Comparison of ENCODE assay signal across 34 mouse cellular contexts in genomic region chr5:64643584-64643983, GRCm38 (mm10).
"Had no signal": no experiment of that assay in that cellular context is flagged by ENCODE, and none has a peak within 500 bp of the region (broad histone marks: within the 10 kb centered on the region; RNA-seq: fewer than 3 reads in every experiment).

No protein-coding gene starts in this region.

- DNase-seq: heart, postnatal 10 days; heart, postnatal 36 days; heart, postnatal 4 days; kidney, adult 11 months; kidney, adult 18-20 months; kidney, adult 2 months; kidney, adult 8-10 months; kidney, adult 9 months; kidney, postnatal 10 days; kidney, postnatal 14 days; kidney, postnatal 25 days; kidney, postnatal 36 days; kidney, postnatal 4 days; layer of hippocampus, adult 9-11 months; layer of hippocampus, postnatal 36 days had no signal

- H3K9ac ChIP-seq: heart, embryonic 12.5 days; heart, embryonic 13.5 days; heart, embryonic 15.5 days; hindbrain, embryonic 12.5 days; hindbrain, embryonic 13.5 days; hindbrain, embryonic 14.5 days; hindbrain, embryonic 15.5 days; intestine, embryonic 15.5 days; kidney, embryonic 15.5 days had no signal

- H3K27ac ChIP-seq: heart, embryonic 10.5 days; heart, embryonic 13.5 days; heart, embryonic 15.5 days; hindbrain, embryonic 10.5 days; hindbrain, embryonic 12.5 days; hindbrain, embryonic 13.5 days; hindbrain, embryonic 14.5 days; hindbrain, embryonic 15.5 days; hindbrain, postnatal 0 days; intestine, embryonic 15.5 days; kidney, embryonic 15.5 days; kidney, postnatal 0 days; layer of hippocampus, adult 2 months; left cerebral cortex, adult 2 months had no signal

- H3K4me3 ChIP-seq: heart, embryonic 10.5 days; heart, embryonic 12.5 days; heart, embryonic 13.5 days; heart, embryonic 15.5 days; hindbrain, embryonic 10.5 days; hindbrain, embryonic 12.5 days; hindbrain, embryonic 13.5 days; hindbrain, embryonic 15.5 days; intestine, embryonic 15.5 days; kidney, embryonic 15.5 days; layer of hippocampus, adult 2 months; left cerebral cortex, adult 2 months had no signal

- H3K27me3 ChIP-seq: heart, embryonic 12.5 days; heart, embryonic 13.5 days; heart, embryonic 15.5 days; hindbrain, embryonic 12.5 days; hindbrain, embryonic 13.5 days; hindbrain, embryonic 15.5 days; intestine, embryonic 15.5 days; kidney, embryonic 15.5 days had no signal

- H3K36me3 ChIP-seq: heart, embryonic 10.5 days; heart, embryonic 12.5 days; heart, embryonic 13.5 days; heart, embryonic 15.5 days; hindbrain, embryonic 10.5 days; hindbrain, embryonic 12.5 days; hindbrain, embryonic 13.5 days; hindbrain, embryonic 15.5 days; intestine, embryonic 15.5 days; kidney, embryonic 15.5 days had no signal

- ATAC-seq: hindbrain, embryonic 16.5 days; hindbrain, postnatal 0 days; inflammation-experienced regulatory T-cells, adult 6 months; intestine, embryonic 15.5 days; intestine, embryonic 16.5 days; intestine, postnatal 0 days had no signal

- H3K9me3 ChIP-seq: heart, embryonic 10.5 days; heart, embryonic 12.5 days; heart, embryonic 15.5 days; hindbrain, embryonic 10.5 days; hindbrain, embryonic 13.5 days; hindbrain, embryonic 15.5 days; intestine, embryonic 15.5 days; kidney, embryonic 15.5 days had no signal
